ENCODE assay signal across 19 mouse cellular contexts in the genomic region with DNA sequence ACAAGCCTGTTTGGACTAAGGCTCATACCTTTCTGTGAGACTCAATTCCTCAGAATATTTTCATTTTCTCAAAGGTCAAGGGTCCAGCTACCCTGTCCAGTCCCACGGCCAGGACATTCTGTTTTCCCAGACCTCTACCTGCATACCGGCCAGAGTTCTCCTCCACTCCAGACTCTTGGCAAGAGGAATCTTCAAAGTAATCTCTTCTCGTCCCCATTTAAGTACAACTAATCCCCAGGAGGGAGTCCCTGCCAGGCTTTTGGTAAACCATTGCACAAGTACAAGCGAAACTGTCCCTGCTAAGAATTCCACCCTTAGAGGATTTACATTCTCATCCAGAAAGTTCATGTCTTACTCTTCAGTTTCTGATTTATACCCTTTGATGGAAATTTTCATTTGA.
DNase-seq lines count a peak whose midpoint lies in the region; ATAC-seq and TF ChIP-seq lines count a peak whose summit lies in the region.
"Had no signal": no experiment of that assay in that cellular context is flagged by ENCODE, and none has a peak within 500 bp of the region (broad histone marks: within the 10 kb centered on the region; RNA-seq: fewer than 3 reads in every experiment).

No protein-coding gene starts in this region.

- intact Hi-C loops in gastrocnemius, adult 2 months (cut with DNase I), result no loop called here

- peak overlapping the region; percentile 86 for H3K27ac ChIP-seq in gastrocnemius, adult 2 months
- no peak overlapping the region for H3K27ac ChIP-seq in lung, postnatal 0 days (ENCODE audit: low read length)
- no peak overlapping the region for H3K27ac ChIP-seq in thymus, adult 2 months (ENCODE audit: control insufficient read depth, insufficient read depth, low read length)
- H3K27ac ChIP-seq: forebrain, embryonic 10.5 days; limb, embryonic 13.5 days had no signal

- TF ChIP-seq EP300 in lung, postnatal 0 days (IDR thresholded peaks at IDR 0.05), result no peak

- no peak for TF ChIP-seq POLR2A in thymus, adult 2 months (IDR thresholded peaks at IDR 0.05; ENCODE audit: control insufficient read depth, extremely low read depth, insufficient read depth, low read length, poor library complexity)

- H3K36me3 ChIP-seq in lung, postnatal 0 days (ENCODE audit: insufficient read depth, low read length), result no peaks in the 10 kb centered on the region
- no peaks in the 10 kb centered on the region for H3K36me3 ChIP-seq in thymus, adult 2 months (ENCODE audit: control insufficient read depth, insufficient read depth, low read length)
- H3K36me3 ChIP-seq: forebrain, embryonic 10.5 days; limb, embryonic 13.5 days had no signal

- 61% methylated on average over 4 of the region's 4 CpGs for WGBS in lung, postnatal 0 days
- WGBS in thymus, adult 2 months, result 91% methylated on average over 4 of the region's 4 CpGs

- no peak overlapping the region for H3K9ac ChIP-seq in lung, postnatal 0 days (replicated peaks; ENCODE audit: low read depth)
- H3K9ac ChIP-seq: limb, embryonic 13.5 days; lung, embryonic 14.5 days had no signal

- peak overlapping the region; percentile 7; the same call in 1 of the 2 replicates for H3K4me3 ChIP-seq in gastrocnemius, adult 2 months
- no peak overlapping the region for H3K4me3 ChIP-seq in lung, postnatal 0 days (ENCODE audit: low read depth, low read length)
- H3K4me3 ChIP-seq in thymus, adult 2 months (ENCODE audit: control insufficient read depth, insufficient read depth, low read length), result no peak overlapping the region
- H3K4me3 ChIP-seq: forebrain, embryonic 10.5 days; limb, embryonic 13.5 days; megakaryocyte, embryonic 14.5 days had no signal

- no peak overlapping the region for H3K4me2 ChIP-seq in lung, postnatal 0 days (replicated peaks; ENCODE audit: low read depth, low read length)
- H3K4me2 ChIP-seq: limb, embryonic 13.5 days; lung, embryonic 14.5 days had no signal

- no peak for TF ChIP-seq CTCF in gastrocnemius, adult 2 months (IDR thresholded peaks at IDR 0.05)
- no peak for TF ChIP-seq CTCF in lung, postnatal 0 days (IDR thresholded peaks at IDR 0.05)
- no peak for TF ChIP-seq CTCF in thymus, adult 2 months (IDR thresholded peaks at IDR 0.05; ENCODE audit: borderline replicate concordance, control insufficient read depth, extremely low read depth, insufficient read depth, low read length, poor library complexity)

- no peaks in the 10 kb centered on the region for H3K27me3 ChIP-seq in lung, postnatal 0 days (replicated peaks; ENCODE audit: insufficient read depth, low read length)
- no peaks in the 10 kb centered on the region for H3K27me3 ChIP-seq in thymus, adult 2 months (ENCODE audit: control insufficient read depth, insufficient read depth, low read length)
- H3K27me3 ChIP-seq: limb, embryonic 13.5 days; megakaryocyte, embryonic 14.5 days had no signal

- peak; percentile 57 for DNase-seq in gastrocnemius, adult 2 months
- DNase-seq in gastrocnemius, adult 8-10 months (ENCODE audit: low spot score in 2 of 2), result no peak
- DNase-seq in lung, postnatal 0 days (ENCODE audit: low spot score), result peak; percentile 8
- DNase-seq in lung, adult 18-20 months, result no peak
- DNase-seq in gonadal fat pad, adult 2 months (ENCODE audit: low read depth), result peak; percentile 56
- DNase-seq in skeletal muscle tissue, adult 2 months (ENCODE audit: low read depth, low spot score), result peak; percentile 33
- DNase-seq in thymus, adult 2 months, result no peak
- no peak for DNase-seq in layer of hippocampus, adult 11-12 months (ENCODE audit: low spot score)
- DNase-seq: adrenal gland, postnatal 10 days; cerebellum, postnatal 14 days; heart, postnatal 14 days; layer of hippocampus, postnatal 36 days; right cerebral cortex, postnatal 25 days; thymus, postnatal 36 days had no signal

- no peak for ATAC-seq in lung, postnatal 0 days
- ATAC-seq: inflammation-experienced regulatory T-cells, adult 6 months had no signal

- H3K9me3 ChIP-seq in lung, postnatal 0 days (ENCODE audit: low read length), result no peaks in the 10 kb centered on the region
- H3K9me3 ChIP-seq: forebrain, embryonic 10.5 days; limb, embryonic 13.5 days; megakaryocyte, embryonic 14.5 days had no signal

- no peaks in the 10 kb centered on the region for H3K4me1 ChIP-seq in lung, postnatal 0 days (ENCODE audit: insufficient read depth, low read depth, low read length)
- no peaks in the 10 kb centered on the region for H3K4me1 ChIP-seq in thymus, adult 2 months (replicated peaks; ENCODE audit: control insufficient read depth, insufficient read depth, low read length)
- H3K4me1 ChIP-seq: forebrain, embryonic 10.5 days; megakaryocyte, embryonic 14.5 days had no signal

Comparison
In these comparisons a context has a peak if more than half of its experiments do, and no peak if none do; other contexts are left out.
1. DNase-seq: peak in gastrocnemius, adult 2 months (single experiment), lung, postnatal 0 days (single experiment), gonadal fat pad, adult 2 months (single experiment) and skeletal muscle tissue, adult 2 months (single experiment); none in gastrocnemius, adult 8-10 months (0 of 2), lung, adult 18-20 months (0 of 2), thymus, adult 2 months (single experiment) and layer of hippocampus, adult 11-12 months (single experiment).